Mouse (Mus musculus) liver, postnatal 0 days (tissue): Measurements from ENCODE around the gene Ptprk.

Experiments used
- CTCF ChIP-seq: sonication (generic); IDR thresholded peaks from 2 replicates; pipeline ENCODE4 v1.5.1; 2016; ENCODE audit warnings: antibody characterized with exemption, low read depth
- EP300 ChIP-seq: IDR thresholded peaks from 2 replicates; pipeline ENCODE4 v1.6.1; 2016; ENCODE audit warnings: antibody characterized with exemption, low read depth, mild to moderate bottlenecking

DNA sequence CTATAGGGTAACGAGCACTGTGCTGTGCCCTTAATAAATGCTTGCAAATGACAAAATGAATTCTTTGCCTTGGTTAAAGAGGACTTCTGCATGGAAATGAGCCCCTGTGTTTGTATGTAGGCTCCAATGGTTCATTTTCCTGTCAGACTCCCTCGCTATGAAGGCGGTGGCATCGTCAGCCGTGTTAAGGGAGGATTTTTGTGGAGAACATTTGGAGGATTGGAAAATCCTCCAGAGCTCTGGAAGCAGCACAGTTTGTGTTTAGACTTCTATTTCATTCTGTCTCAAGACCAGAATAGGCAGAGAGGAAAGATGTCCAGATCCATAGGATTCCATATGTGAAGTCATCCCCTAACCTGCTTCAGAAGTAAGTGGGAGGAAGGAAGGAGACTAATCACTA lies 6.6 kb upstream of the Ptprk start:
- TF ChIP-seq CTCF (no peak), EP300 (no peak)
